Mouse (Mus musculus) embryonic facial prominence, embryonic 15.5 days (tissue): ENCODE results near the gene Katnal1. TPM values are rescaled to one million over a fixed set of nuclear protein-coding genes. Genes with fewer than 3 reads are reported as not detected.

Experiments
- ATAC-seq: fragments of 200-750 bp; cut with Nextera tagmentation; 2 replicates; pipeline ENCODE4 v1.8.0; 2017; ENCODE audit warnings: low read depth, moderate TSS enrichment; ENCODE audit not compliant: insufficient number of reproducible peaks, low FRiP score, low TSS enrichment
- H3K27ac ChIP-seq: fragments of 300-500 bp; sonication (generic); replicated peaks from 2 replicates; pipeline ENCODE4 v1.5.1; 2015; ENCODE audit warnings: mild to moderate bottlenecking, inconsistent platforms
- H3K27me3 ChIP-seq: fragments of 300-500 bp; sonication (generic); 2 replicates; pipeline ENCODE4 v1.6.1; 2015; ENCODE audit warnings: inconsistent platforms
- H3K36me3 ChIP-seq: fragments of 300-500 bp; sonication (generic); 2 replicates; pipeline ENCODE4 v1.6.1; 2015; ENCODE audit warnings: mild to moderate bottlenecking, inconsistent platforms
- H3K4me1 ChIP-seq: fragments of 300-500 bp; sonication (generic); 2 replicates; pipeline ENCODE4 v1.6.1; 2015; ENCODE audit warnings: inconsistent platforms
- H3K4me2 ChIP-seq: fragments of 300-500 bp; sonication (generic); replicated peaks from 2 replicates; pipeline ENCODE4 v1.6.1; 2015; ENCODE audit warnings: mild to moderate bottlenecking, inconsistent platforms
- H3K4me3 ChIP-seq: fragments of 300-500 bp; sonication (generic); replicated peaks from 2 replicates; pipeline ENCODE4 v1.5.1; 2015; ENCODE audit warnings: mild to moderate bottlenecking, inconsistent platforms
- H3K9ac ChIP-seq: fragments of 300-500 bp; sonication (generic); 2 replicates; pipeline ENCODE4 v1.6.1; 2015; ENCODE audit warnings: inconsistent platforms
- H3K9me3 ChIP-seq: fragments of 300-500 bp; sonication (generic); replicated peaks from 2 replicates; pipeline ENCODE4 v1.6.1; 2016; ENCODE audit warnings: inconsistent platforms
- WGBS: fragments of 180-500 bp; shearing (Covaris S2); methylation state at CpG from one replicate; pipeline ENCODE4 v1.1.7; 2015; 5-methylcytosine and 5-hydroxymethylcytosine counted together
- polyA plus RNA-seq: library from polyadenylated mRNA; unstranded; fragments of >200 nt; fragmentation: Nextera tagmentation; extraction: Ambion mirVana; gene quantifications from 2 replicates; pipeline ENCODE4 v1.2.1, GENCODE M21; 2015

Gene Katnal1
- polyA plus RNA-seq, 1 experiment from 2014 or later: 15.8 TPM

GRCm38 (mm10) chr5:148953098-148953497, 24.0 kb upstream of the Katnal1 start:
- no peak overlapping the region for H3K4me2 ChIP-seq
- no peak overlapping the region for H3K27ac ChIP-seq
- peaks cover 10% of the 10 kb centered on the region for H3K4me1 ChIP-seq
- 73% methylated on average over 5 of the region's 5 CpGs for WGBS
- H3K9ac ChIP-seq: no peak overlapping the region
- H3K36me3 ChIP-seq: no peaks in the 10 kb centered on the region
- no peaks in the 10 kb centered on the region for H3K9me3 ChIP-seq
- no peak overlapping the region for H3K4me3 ChIP-seq
- ATAC-seq: no peak
- H3K27me3 ChIP-seq: no peaks in the 10 kb centered on the region

- WGBS: 46% methylated on average over 6 of the region's 6 CpGs
- Histone ChIP-seq H3K4me3 (no peak overlapping the region), H3K9me3 (no peaks in the 10 kb centered on the region), H3K27me3 (no peaks in the 10 kb centered on the region), H3K36me3 (no peaks in the 10 kb centered on the region), H3K9ac (no peak overlapping the region), H3K4me1 (peaks cover 10% of the 10 kb centered on the region), H3K4me2 (no peak overlapping the region), H3K27ac (no peak overlapping the region)
- ATAC-seq: no peak
Observed at GRCm38 (mm10) chr5:148952419-148952818, 23.3 kb upstream of the Katnal1 start.

- H3K27me3 ChIP-seq: no peaks in the 10 kb centered on the region
- peaks cover 10% of the 10 kb centered on the region for H3K4me1 ChIP-seq
- no peak overlapping the region for H3K9ac ChIP-seq
- H3K4me3 ChIP-seq: no peak overlapping the region
- H3K36me3 ChIP-seq: no peaks in the 10 kb centered on the region
- H3K27ac ChIP-seq: no peak overlapping the region
- no peak for ATAC-seq
- no peak overlapping the region for H3K4me2 ChIP-seq
- no peaks in the 10 kb centered on the region for H3K9me3 ChIP-seq
- 90% methylated on average over 5 of the region's 5 CpGs for WGBS
Observed at GRCm38 (mm10) chr5:148951360-148951759, 22.2 kb upstream of the Katnal1 start.

GRCm38 (mm10) chr5:148950064-148950463, 20.9 kb upstream of the Katnal1 start:
- peak; percentile 64 for ATAC-seq
- H3K9ac ChIP-seq: no peak overlapping the region
- H3K36me3 ChIP-seq: no peaks in the 10 kb centered on the region
- peaks cover 10% of the 10 kb centered on the region for H3K4me1 ChIP-seq
- H3K4me3 ChIP-seq: no peak overlapping the region
- whole genome bisulfite sequencing: 17% methylated on average over 15 of the region's 15 CpGs
- no peak overlapping the region; the same call in 1 of the 2 replicates for H3K4me2 ChIP-seq
- peak overlapping the region; percentile 78 for H3K27ac ChIP-seq
- no peaks in the 10 kb centered on the region for H3K9me3 ChIP-seq
- H3K27me3 ChIP-seq: no peaks in the 10 kb centered on the region

- H3K4me1 ChIP-seq: peaks cover 10% of the 10 kb centered on the region
- no peaks in the 10 kb centered on the region for H3K36me3 ChIP-seq
- H3K4me3 ChIP-seq: no peak overlapping the region
- WGBS: 70% methylated on average over 9 of the region's 9 CpGs
- H3K4me2 ChIP-seq: no peak overlapping the region
- no peaks in the 10 kb centered on the region for H3K9me3 ChIP-seq
- H3K27ac ChIP-seq: no peak overlapping the region
- H3K9ac ChIP-seq: no peak overlapping the region
- H3K27me3 ChIP-seq: no peaks in the 10 kb centered on the region
- ATAC-seq: no peak
Observed at GRCm38 (mm10) chr5:148948577-148948976, 19.5 kb upstream of the Katnal1 start.

- ATAC-seq: no peak
- no peak overlapping the region for H3K4me2 ChIP-seq
- 85% methylated on average over 4 of the region's 4 CpGs for WGBS
- no peak overlapping the region for H3K4me3 ChIP-seq
- H3K9me3 ChIP-seq: no peaks in the 10 kb centered on the region
- peaks cover 10% of the 10 kb centered on the region for H3K4me1 ChIP-seq
- no peaks in the 10 kb centered on the region for H3K27me3 ChIP-seq
- H3K9ac ChIP-seq: no peak overlapping the region
- no peaks in the 10 kb centered on the region for H3K36me3 ChIP-seq
- H3K27ac ChIP-seq: no peak overlapping the region
Observed at GRCm38 (mm10) chr5:148947412-148947811, 18.3 kb upstream of the Katnal1 start.

- Histone ChIP-seq H3K27ac (no peak overlapping the region), H3K36me3 (no peaks in the 10 kb centered on the region), H3K4me2 (no peak overlapping the region), H3K9me3 (no peaks in the 10 kb centered on the region), H3K9ac (no peak overlapping the region), H3K27me3 (no peaks in the 10 kb centered on the region), H3K4me1 (peaks cover 10% of the 10 kb centered on the region), H3K4me3 (no peak overlapping the region)
- ATAC-seq: no peak
- WGBS: 71% methylated on average over 5 of the region's 5 CpGs
Observed at GRCm38 (mm10) chr5:148946787-148947186, 17.7 kb upstream of the Katnal1 start.

GRCm38 (mm10) chr5:148945735-148946134, 16.6 kb upstream of the Katnal1 start:
- ATAC-seq: no peak

GRCm38 (mm10) chr5:148944024-148944423, 14.9 kb upstream of the Katnal1 start:
- WGBS: 71% methylated on average over 8 of the region's 8 CpGs

More at GRCm38 (mm10) chr5:148945735-148946134, 16.6 kb upstream of the Katnal1 start:
- 67% methylated on average over 2 of the region's 2 CpGs for WGBS
- H3K27me3 ChIP-seq: no peaks in the 10 kb centered on the region
- no peak overlapping the region for H3K4me2 ChIP-seq
- H3K4me1 ChIP-seq: peaks cover 10% of the 10 kb centered on the region
- no peak overlapping the region for H3K9ac ChIP-seq
- H3K36me3 ChIP-seq: no peaks in the 10 kb centered on the region
- H3K27ac ChIP-seq: no peak overlapping the region
- H3K9me3 ChIP-seq: no peaks in the 10 kb centered on the region
- H3K4me3 ChIP-seq: no peak overlapping the region

GRCm38 (mm10) chr5:148943444-148943843, 14.3 kb upstream of the Katnal1 start:
- WGBS: 77% methylated on average over 10 of the region's 10 CpGs
- peaks cover 10% of the 10 kb centered on the region for H3K4me1 ChIP-seq
- H3K27me3 ChIP-seq: no peaks in the 10 kb centered on the region
- no peak for ATAC-seq
- H3K4me3 ChIP-seq: no peak overlapping the region
- no peak overlapping the region for H3K27ac ChIP-seq
- H3K9me3 ChIP-seq: no peaks in the 10 kb centered on the region
- no peak overlapping the region for H3K4me2 ChIP-seq
- H3K9ac ChIP-seq: no peak overlapping the region
- no peaks in the 10 kb centered on the region for H3K36me3 ChIP-seq

More at GRCm38 (mm10) chr5:148944024-148944423, 14.9 kb upstream of the Katnal1 start:
- H3K4me3 ChIP-seq: no peak overlapping the region
- ATAC-seq: no peak
- peaks cover 10% of the 10 kb centered on the region for H3K4me1 ChIP-seq
- no peak overlapping the region for H3K9ac ChIP-seq
- no peaks in the 10 kb centered on the region for H3K27me3 ChIP-seq
- H3K27ac ChIP-seq: no peak overlapping the region
- H3K9me3 ChIP-seq: no peaks in the 10 kb centered on the region
- H3K36me3 ChIP-seq: no peaks in the 10 kb centered on the region
- no peak overlapping the region for H3K4me2 ChIP-seq

- H3K27me3 ChIP-seq: no peaks in the 10 kb centered on the region
- ATAC-seq: no peak
- no peak overlapping the region for H3K4me2 ChIP-seq
- no peaks in the 10 kb centered on the region for H3K9me3 ChIP-seq
- peaks cover 10% of the 10 kb centered on the region for H3K4me1 ChIP-seq
- H3K4me3 ChIP-seq: no peak overlapping the region
- H3K27ac ChIP-seq: no peak overlapping the region
- H3K36me3 ChIP-seq: no peaks in the 10 kb centered on the region
- WGBS: 68% methylated on average over 11 of the region's 11 CpGs
- H3K9ac ChIP-seq: no peak overlapping the region
Observed at GRCm38 (mm10) chr5:148942957-148943356, 13.8 kb upstream of the Katnal1 start.

- H3K9ac ChIP-seq: no peak overlapping the region
- no peak overlapping the region for H3K4me2 ChIP-seq
- no peaks in the 10 kb centered on the region for H3K27me3 ChIP-seq
- ATAC-seq: no peak
- no peaks in the 10 kb centered on the region for H3K36me3 ChIP-seq
- H3K4me1 ChIP-seq: peaks cover 10% of the 10 kb centered on the region
- no peak overlapping the region for H3K27ac ChIP-seq
- WGBS: 95% methylated on average over 6 of the region's 6 CpGs
- H3K4me3 ChIP-seq: no peak overlapping the region
- H3K9me3 ChIP-seq: no peaks in the 10 kb centered on the region
Observed at GRCm38 (mm10) chr5:148942305-148942704, 13.2 kb upstream of the Katnal1 start.
